Mouse (Mus musculus) c-Kit-positive CD71-positive TER-119-negative erythroid progenitor cells, embryonic 14.5 days (primary cell): ENCODE results near the gene Stk35.
A peak's percentile ranks its signal among the peaks of the same experiment; 100 is the strongest.
"Not testable (repeated sequence)": the region's sequence is repeated elsewhere in the genome, so short reads cannot be mapped to it uniquely, and the experiment has no call there.

Experiments used
- DNase-seq: peaks from one replicate; pipeline ENCODE4 v3.0.0-alpha.2; 2013; ENCODE audit warnings: low read depth

Stk35 gene

GRCm38 (mm10) chr2:129834881-129835280 is 34.6 kb downstream of the Stk35 start:
- DNase-seq = no peak

GRCm38 (mm10) chr2:129836921-129837320 is 36.6 kb downstream of the Stk35 start:
- no peak for DNase-seq

- no peak for DNase-seq
These were observed 38.0 kb downstream of the Stk35 start for GRCm38 (mm10) chr2:129838321-129838720.

- DNase-seq = no peak
These were observed 45.5 kb downstream of the Stk35 start for GRCm38 (mm10) chr2:129845826-129846225.

- no peak for DNase-seq
These were observed 46.2 kb downstream of the Stk35 start for GRCm38 (mm10) chr2:129846501-129846900.

- not testable (repeated sequence) for DNase-seq
These were observed 48.8 kb downstream of the Stk35 start for GRCm38 (mm10) chr2:129849078-129849477.

GRCm38 (mm10) chr2:129851512-129851911 is 51.2 kb downstream of the Stk35 start:
- DNase-seq = no peak

- no peak for DNase-seq
These were observed 62.9 kb downstream of the Stk35 start for GRCm38 (mm10) chr2:129863256-129863655.

- DNase-seq = no peak
These were observed 64.6 kb downstream of the Stk35 start for GRCm38 (mm10) chr2:129864958-129865357.

GRCm38 (mm10) chr2:129869151-129869550 is 68.8 kb downstream of the Stk35 start:
- no peak for DNase-seq

GRCm38 (mm10) chr2:129871246-129871645 is 70.9 kb downstream of the Stk35 start:
- DNase-seq = no peak

- DNase-seq = no peak
These were observed 71.8 kb downstream of the Stk35 start for GRCm38 (mm10) chr2:129872071-129872470.

- DNase-seq = peak; percentile 24
These were observed 73.2 kb downstream of the Stk35 start for GRCm38 (mm10) chr2:129873489-129873888.

GRCm38 (mm10) chr2:129874084-129874483 is 73.8 kb downstream of the Stk35 start:
- no peak for DNase-seq

- DNase-seq = no peak
These were observed 74.3 kb downstream of the Stk35 start for GRCm38 (mm10) chr2:129874509-129875095.

- DNase-seq = no peak
These were observed 76.6 kb downstream of the Stk35 start for GRCm38 (mm10) chr2:129876935-129877334.

GRCm38 (mm10) chr2:129879817-129880216 is 79.5 kb downstream of the Stk35 start:
- no peak for DNase-seq

GRCm38 (mm10) chr2:129880226-129880625 is 79.9 kb downstream of the Stk35 start:
- no peak for DNase-seq

- DNase-seq = no peak
These were observed 81.6 kb downstream of the Stk35 start for GRCm38 (mm10) chr2:129881886-129882285.
